Mouse (Mus musculus) ovary, postnatal 10 days (tissue): ENCODE results near the gene Ywhah.

Experiments
- DNase-seq: peaks from one replicate; pipeline ENCODE4 v3.0.0; 2022; ENCODE audit warnings: low spot score

Gene Ywhah

DNA sequence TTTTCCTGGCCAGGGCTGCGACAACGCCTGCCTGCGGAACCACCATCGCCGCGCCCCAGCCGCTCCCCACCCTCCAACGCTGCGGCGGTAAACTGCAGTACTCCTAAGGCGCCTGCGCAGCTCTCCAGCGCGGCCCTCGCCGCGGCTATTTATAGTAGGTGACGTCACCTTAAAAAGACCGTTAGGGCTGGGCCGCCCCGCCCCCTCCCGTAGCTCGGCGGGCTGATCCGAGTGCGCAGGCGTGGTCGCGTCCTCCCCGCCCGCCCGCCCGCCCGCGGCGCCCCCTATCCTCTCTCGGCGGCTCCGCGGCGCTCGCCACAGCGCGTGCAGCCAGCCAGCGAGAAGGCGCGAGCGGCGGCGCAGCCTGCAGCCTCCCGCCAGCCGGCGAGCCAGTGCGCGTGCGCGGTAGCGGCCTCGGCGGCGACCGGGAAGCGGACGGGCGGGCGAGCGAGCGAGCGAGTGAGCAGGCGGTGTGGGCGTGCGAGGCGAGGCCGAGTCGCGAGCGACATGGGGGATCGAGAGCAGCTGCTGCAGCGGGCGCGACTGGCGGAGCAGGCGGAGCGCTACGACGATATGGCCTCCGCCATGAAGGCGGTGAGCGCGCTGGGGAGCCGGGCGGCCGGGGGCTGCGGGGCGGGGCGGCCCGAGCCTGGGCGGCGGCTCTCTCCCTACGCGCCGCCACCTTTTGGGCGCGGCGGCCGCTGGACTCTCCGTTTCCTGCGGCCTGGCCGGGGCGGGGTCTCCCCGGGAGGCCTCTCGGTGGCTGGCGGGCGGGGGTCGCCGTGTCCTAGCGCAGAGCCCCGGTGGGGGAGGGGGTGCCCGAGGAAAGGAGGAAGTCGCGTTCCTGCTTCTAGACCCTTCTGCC is at the start of gene Ywhah:
TSS of gene Ywhah (plus strand) at position 256 of the 865 bp plus-strand sequence.
- DNase-seq: peak; percentile 83

DNA sequence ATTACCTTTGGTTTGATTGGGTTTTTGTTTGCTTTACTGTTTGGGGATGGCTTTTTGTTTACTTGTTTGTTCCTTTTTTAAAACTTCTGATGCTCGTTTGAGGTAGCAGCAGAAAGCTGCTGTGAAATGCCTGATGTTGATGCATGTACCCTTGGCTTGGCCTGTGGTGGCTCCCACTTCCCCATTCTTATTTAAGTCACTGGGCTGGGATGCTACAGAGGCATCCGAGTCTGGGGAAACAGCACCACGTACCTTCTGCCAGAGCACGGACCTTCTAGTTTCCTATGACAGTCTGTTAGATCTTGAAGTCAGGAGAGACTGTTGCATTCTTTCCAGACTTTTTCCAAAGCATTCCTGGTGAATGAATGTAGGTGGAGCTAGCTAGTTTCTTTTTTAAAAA is 42.1 kb upstream of the Ywhah start:
- DNase-seq: no peak

GRCm38 (mm10) chr5:32977179-32977578 is 41.4 kb upstream of the Ywhah start:
- DNase-seq: no peak

GRCm38 (mm10) chr5:32985379-32985778 is 33.2 kb upstream of the Ywhah start:
- no peak for DNase-seq

GRCm38 (mm10) chr5:32987873-32988272 is 30.7 kb upstream of the Ywhah start:
- no peak for DNase-seq

GRCm38 (mm10) chr5:32989959-32990640 is 28.5 kb upstream of the Ywhah start:
- DNase-seq: no peak

DNA sequence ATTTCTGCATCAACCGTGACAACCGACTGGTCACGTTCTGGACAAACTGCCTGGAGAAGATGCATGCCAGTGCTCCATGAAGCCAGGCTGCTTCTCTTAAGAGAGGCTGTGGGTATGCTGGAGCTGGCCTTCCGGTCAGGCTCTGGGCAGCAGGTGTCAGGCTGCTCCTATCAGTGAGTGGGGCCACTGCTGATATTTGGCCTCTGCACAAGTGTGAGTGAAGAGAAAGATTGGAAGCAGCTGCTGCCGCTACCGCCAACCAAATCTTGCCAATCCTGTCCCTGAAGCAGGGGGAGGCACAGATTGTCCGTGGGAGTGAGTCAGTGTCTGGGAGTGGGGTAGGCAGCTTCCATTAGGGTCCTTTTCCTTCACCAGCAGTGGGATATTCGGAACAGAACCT is 27.5 kb upstream of the Ywhah start:
- DNase-seq: no peak

- DNase-seq: no peak
Measured at GRCm38 (mm10) chr5:32994471-32994870, 24.1 kb upstream of the Ywhah start.

GRCm38 (mm10) chr5:32995756-32996155 is 22.9 kb upstream of the Ywhah start:
- no peak for DNase-seq

- DNase-seq: no peak
Measured at GRCm38 (mm10) chr5:32996560-32996959, 22.1 kb upstream of the Ywhah start.

DNA sequence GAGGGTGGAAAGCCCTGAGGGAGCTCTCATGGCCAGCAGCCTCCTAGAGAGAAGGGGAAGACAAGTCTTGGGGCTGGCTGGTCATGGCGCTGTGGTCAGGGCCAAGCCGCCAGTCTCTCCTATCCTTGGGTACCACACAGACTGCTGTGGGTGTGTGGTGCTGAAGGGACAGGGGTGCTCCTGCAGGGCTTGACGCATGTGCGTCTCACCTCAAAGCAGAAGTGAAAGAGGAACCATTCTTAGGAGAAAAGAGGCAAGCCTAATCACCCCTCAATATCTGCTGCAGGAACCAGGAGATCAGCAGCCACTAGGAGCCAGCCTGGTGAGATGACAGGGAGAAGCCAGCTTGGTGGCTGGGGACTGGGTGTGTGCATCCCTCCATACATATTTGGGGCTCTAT is 20.9 kb upstream of the Ywhah start:
- no peak for DNase-seq

- DNase-seq: no peak
Measured at GRCm38 (mm10) chr5:32998783-32999182, 19.8 kb upstream of the Ywhah start.

DNA sequence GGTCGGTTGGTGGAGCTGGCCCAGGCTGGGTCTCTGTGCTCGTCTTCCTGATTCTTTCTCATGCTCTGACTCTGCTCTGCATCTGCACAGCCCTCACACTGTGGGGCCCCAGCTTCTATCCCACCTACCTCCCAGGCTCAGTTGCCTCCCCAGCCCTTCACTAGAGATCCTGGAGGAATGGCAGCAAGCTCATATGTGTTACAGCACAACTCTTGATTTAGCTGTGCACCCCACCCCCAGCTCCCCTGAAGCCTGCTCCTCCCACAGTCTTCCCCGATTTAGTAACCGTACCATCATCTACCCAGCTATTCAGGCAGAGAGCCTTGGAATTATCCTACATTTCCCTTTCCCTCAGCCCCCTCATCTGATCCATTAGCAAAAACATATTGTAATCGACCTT is 17.5 kb upstream of the Ywhah start:
- no peak for DNase-seq

DNA sequence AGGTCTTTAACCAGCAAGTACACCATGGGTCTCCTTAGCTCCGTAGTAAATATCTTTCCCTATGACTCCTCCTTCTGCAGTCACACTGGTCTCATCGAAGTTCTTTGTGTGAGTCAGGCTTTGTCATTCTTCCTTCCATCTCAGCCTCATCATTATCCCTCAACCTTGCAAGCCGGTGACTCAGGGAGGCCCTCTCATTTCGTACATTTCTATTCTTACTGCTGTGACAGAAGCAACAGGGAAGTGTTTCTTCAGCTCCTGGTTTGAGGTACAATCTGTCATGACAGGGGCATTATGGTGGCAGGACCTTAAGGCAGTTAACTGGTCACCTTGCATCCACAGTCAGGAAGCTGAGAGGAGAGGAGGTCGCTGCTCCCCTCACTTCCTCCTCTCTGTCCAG is 15.8 kb upstream of the Ywhah start:
- no peak for DNase-seq

DNA sequence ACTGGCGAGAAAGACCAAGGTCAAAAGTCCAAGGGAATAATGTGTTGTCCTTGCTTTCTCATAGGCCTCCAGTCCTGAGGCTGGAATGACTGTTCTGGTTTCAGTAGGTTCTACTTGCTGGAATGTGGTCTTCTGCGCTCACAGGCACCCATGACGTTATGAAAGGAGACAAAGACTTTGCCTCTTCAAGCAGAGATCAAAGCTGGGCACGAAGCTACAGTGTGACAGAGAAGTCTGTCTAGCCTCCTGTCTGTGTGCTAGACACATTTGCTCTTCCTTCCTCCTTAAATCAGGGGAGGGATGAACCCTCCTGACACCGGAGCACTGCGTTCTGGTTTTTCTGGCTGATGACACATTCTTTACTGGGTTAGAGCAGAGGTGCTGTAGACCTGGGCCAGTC is 15.1 kb upstream of the Ywhah start:
- DNase-seq: no peak

- no peak for DNase-seq
Measured at GRCm38 (mm10) chr5:33004110-33004509, 14.5 kb upstream of the Ywhah start.

DNA sequence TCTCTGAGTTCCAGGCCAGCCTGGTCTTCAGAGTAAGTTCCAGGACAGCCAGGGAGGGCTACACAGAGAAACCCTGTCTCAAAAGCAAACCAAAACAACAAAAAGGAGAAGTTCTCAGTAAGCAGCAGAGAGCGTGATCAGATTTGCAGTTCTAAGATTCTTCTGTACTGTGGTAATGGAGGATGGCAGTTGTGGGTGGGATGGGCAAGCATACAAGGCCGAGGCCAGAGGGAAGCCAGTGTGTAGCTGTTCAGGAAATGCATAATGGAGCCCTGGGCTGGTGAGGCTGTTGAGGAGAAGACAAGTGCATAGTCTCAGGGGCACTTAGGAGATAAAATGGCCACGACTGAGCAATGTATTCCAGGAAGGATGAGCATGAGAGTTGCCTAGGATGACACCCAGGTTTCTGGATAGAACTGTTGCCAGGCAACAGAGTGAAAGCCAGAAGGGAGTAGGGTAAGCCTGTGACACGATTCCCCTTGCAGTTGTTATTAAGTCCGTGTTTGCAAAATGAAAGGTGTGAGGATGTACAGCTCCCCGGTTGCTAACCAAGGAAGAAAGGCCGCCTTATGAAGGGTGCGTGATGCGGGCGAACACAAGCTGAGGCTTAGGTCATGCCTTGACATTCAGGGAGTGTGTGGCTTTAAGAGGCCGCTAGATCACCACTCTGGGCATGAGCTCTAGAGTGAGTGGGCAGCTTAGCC is 13.0 kb upstream of the Ywhah start:
- DNase-seq: no peak

DNA sequence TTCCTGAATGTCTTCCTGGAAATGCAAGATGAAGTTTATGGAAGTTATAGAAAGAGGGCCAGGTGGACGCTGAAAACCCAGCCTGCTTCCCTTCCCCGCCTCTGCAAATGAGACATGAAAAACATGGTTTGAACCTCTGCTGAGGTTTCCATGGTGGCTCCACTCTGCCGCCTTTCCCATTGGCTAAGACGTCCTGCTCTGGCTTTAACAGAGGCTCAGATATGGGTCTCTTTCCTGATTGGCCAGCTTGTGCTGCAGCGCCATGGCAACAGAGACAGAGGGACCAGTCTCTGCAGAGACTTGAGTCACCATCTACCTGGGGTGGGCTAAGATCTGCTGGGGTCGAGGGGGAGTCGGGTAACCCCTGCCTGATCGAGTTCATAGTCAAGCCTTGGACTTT is 11.9 kb upstream of the Ywhah start:
- DNase-seq: no peak

- no peak for DNase-seq
Measured at GRCm38 (mm10) chr5:33007371-33007770, 11.2 kb upstream of the Ywhah start.

DNA sequence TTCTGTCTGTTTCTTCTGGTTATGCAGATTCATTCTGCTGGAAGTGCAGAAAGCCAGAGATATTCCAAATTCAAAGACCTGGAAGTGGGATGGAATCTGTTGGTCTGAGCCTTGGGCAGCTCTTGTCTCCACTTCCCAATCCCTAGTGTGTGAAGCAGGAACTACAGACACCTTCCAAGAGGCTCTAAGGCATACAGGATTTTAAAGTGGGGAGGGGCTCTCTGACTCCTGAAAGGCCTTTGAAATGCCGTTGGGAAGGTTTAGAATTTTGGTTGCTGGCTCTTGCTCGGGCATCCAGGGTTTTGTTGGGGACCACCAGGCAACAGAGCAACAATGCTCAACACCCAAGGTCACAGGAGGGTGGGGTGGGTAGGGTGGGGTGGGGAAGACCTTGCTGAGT is 9.3 kb upstream of the Ywhah start:
- DNase-seq: no peak

DNA sequence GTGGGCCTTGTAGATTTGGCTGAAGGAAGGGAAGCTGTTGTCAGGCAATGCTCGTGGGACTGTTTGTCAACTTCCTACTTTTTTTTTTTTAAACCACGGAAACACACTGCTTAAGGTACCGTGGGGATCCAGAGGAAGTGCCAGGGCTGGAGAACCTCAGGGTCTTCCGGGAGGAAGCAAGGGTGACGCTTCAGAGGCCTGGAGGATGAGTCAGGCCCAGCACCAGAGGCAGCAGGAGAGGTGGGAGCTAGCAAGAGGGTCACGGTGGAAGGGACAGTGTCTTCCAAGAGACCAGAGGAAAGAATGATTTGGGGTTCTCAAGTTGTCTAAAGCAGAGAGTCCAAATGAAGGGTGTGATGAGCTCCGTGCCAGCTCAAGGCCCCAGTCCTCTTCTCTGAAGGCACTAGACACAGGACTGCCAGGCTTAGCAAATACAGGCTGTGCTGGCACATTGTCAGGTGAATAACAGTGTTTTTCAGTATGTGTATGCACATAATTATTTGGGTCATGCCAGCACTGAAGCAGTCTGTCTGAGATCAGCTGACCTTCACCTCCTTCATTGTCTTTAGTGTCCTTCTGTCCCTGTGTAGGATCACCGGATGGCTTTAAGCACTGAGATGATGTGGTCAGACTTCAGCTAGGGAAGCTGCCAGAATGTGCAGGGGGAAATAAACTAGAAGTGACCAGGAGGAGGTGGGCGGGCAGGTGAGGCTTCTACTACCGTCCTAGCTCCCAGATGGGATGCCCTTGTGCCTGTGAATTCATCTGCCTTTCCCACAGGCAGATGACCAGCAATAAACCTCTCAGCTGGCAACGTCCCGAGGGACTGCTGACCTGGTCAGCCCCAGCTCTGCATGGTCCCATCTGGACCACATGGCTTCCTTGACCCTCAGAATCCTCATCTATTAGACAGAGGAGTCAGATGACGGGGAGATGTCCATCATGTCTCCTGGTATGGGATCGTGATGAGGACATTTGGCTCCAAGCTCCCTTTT is 8.5 kb upstream of the Ywhah start:
- no peak for DNase-seq
